Mouse (Mus musculus) left cerebral cortex, postnatal 10 days (tissue): ENCODE measurements around the gene Scarb1. TPM values are rescaled to one million over a fixed set of nuclear protein-coding genes. Genes with fewer than 3 reads are reported as not detected.

Experiments used
- DNase-seq, 2 experiments: peaks; one replicate each; pipeline ENCODE4 v3.0.0; 2021 to 2022; ENCODE audit warnings: low spot score in 2 of 2, mixed read lengths in 1 of 2; ENCODE audit errors: extremely low spot score in 1 of 2
- intact Hi-C: fragments of 180-260 bp; cut with DNase I; formaldehyde crosslinking; loops from one replicate; pipeline ENCODE4 v1.15.1; 2025
- total RNA-seq, 2 experiments: library from RNA; stranded (reverse); gene quantifications; 2 replicates each; pipeline ENCODE4 v1.2.3; 2021

Scarb1 gene
- total RNA-seq, 2 experiments from 2014 or later = 49.1 to 52.9 TPM

GRCm38 (mm10) chr5:125232443-125232979 lies 108.4 kb downstream of the Scarb1 start:
- no peak for DNase-seq
- intact Hi-C loops = no loop called here

DNA sequence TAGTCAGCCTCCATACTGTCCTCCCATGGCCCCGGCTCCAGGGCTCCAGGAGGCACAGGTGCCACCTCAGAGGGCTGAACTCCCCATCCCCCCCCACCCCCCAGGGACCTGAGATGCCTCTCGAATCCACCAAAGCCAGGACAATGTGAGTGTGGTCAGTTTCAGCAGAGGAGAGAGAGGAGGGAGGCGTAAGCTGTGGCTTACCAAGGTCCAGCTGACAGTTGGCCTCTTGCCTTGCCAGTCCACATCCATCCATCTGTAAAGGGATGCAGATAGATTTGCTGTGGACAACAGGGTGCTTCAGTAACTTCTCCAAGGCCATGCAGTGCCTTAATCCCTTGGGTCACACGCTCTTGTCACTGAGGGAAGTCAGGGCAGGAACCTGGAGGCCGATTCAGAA lies 110.4 kb downstream of the Scarb1 start:
- no peak for DNase-seq
- intact Hi-C loops = no loop called here

GRCm38 (mm10) chr5:125229097-125229496 lies 111.8 kb downstream of the Scarb1 start:
- DNase-seq = no peak
- intact Hi-C loops = no loop called here

- intact Hi-C loops = no loop called here
- no peak for DNase-seq
These were observed 113.2 kb downstream of the Scarb1 start for GRCm38 (mm10) chr5:125227699-125228098.

Other genes with a start within 250 kb of the Scarb1 start
- gene Ncor2, start 161.9 kb downstream of the Scarb1 start, total RNA-seq = 100 to 1,000 TPM; 131 to 146 TPM
- gene Gm10382, start 48.2 kb upstream of the Scarb1 start, total RNA-seq = under 1 TPM; 0.39 to 0.56 TPM
- 100 to 1,000 TPM; 831 to 842 TPM for gene Ubc, start 49.1 kb upstream of the Scarb1 start, total RNA-seq
- gene Dhx37, start 93.0 kb upstream of the Scarb1 start, total RNA-seq = 10 to 100 TPM; 12.2 to 14.5 TPM
- 10 to 100 TPM; 81.3 to 83.6 TPM for gene Bri3bp, start 100.5 kb upstream of the Scarb1 start, total RNA-seq
- 10 to 100 TPM; 84.1 to 96.1 TPM for gene Aacs, start 134.7 kb upstream of the Scarb1 start, total RNA-seq
- 100 to 1,000 TPM; 109 to 114 TPM for gene Tmem132b, start 190.7 kb upstream of the Scarb1 start, total RNA-seq